Mouse (Mus musculus): ENCODE measurements around the gene Ergic3. TPM values are rescaled to one million over a fixed set of nuclear protein-coding genes. Genes with fewer than 3 reads are reported as not detected.

Gene Ergic3
- total RNA-seq, 1 experiment from 2014 or later = 84.7 TPM

DNA sequence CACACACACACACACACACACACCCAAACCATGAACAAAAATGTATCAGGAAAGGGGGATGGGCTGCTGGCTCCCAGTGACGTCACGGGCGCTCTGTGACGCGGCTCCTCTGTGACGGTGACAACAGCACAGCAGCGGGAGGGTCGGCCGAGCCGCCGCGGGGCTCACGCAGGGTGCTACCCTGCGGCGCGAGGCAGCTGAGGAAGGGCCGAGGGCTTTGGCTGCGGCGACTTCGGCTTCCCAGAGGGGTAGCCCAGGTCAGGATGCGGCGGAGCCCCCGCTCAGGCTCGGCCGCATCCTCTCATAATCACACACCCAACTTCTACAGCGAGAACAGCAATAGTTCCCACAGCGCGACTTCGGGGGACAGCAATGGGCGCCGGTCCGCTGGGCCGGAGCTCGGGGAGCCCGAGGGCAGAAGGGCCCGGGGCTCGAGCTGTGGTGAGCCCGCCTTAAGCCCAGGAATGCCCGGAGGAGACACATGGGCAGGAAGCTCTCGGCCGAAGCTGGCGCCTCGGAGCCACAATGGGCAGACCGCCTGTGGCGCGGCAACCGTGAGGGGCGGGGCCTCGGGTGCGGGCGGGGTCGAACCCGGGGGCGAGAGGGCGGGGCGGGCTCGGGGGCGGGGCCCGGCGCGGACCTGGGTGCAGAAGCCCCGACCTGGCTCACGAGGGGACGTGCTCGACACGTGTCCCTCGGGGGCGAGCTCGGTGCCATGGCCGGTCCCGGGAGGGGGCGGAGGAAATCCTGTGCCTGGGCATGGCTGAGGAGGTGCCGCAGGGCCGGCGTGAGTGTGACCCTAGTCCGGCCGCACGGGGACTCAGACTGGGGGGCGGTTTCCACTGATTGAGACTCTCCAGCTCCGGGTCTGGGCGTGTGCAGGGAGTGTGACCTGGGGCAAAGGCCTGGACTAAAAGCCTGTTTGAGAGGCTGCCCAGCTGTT, 57.5 kb downstream of the Ergic3 start, which contains the start of gene Spag4:
Spag4 (plus strand) TSS at position 77 of the 943 bp plus-strand sequence.
- ATAC-seq (replicated peaks; ENCODE audit: low read depth, poor library complexity, severe bottlenecking) = peak; percentile 67

- ATAC-seq (replicated peaks; ENCODE audit: low read depth, poor library complexity, severe bottlenecking) = no peak
Observed at GRCm38 (mm10) chr2:156066126-156066525, 58.3 kb downstream of the Ergic3 start.

Other genes with a start within 250 kb of the Ergic3 start
- 0.32 TPM in 1 of 2 replicates, not detected in the other for gene Mmp24, start 232.7 kb upstream of the Ergic3 start, total RNA-seq (2017)
- 12.5 and 15.3 TPM in 2 replicates for gene BC029722, start 188.6 kb upstream of the Ergic3 start, total RNA-seq (2017)
- 49.4 and 83.3 TPM in 2 replicates for gene Eif6, start 181.1 kb upstream of the Ergic3 start, total RNA-seq (2017)
- gene Fam83c, start 173.2 kb upstream of the Ergic3 start, total RNA-seq (2017) = not detected in 2 replicates
- 58.5 and 105 TPM in 2 replicates for gene Uqcc1, start 77.7 kb upstream of the Ergic3 start, total RNA-seq (2017)
- gene Gm15557, start 67.3 kb upstream of the Ergic3 start, total RNA-seq (2017) = not detected in 2 replicates
- gene Gdf5, start 62.7 kb upstream of the Ergic3 start, total RNA-seq (2017) = not detected in 2 replicates
- gene Cep250, start 51.6 kb upstream of the Ergic3 start, total RNA-seq (2017) = 36.6 and 46.4 TPM in 2 replicates
- gene 6430550D23Rik, start 68 bp upstream of the Ergic3 start, total RNA-seq (2017) = 4.3 TPM in 1 of 2 replicates, not detected in the other
- not detected in 2 replicates for gene Fer1l4, start 44.9 kb downstream of the Ergic3 start, total RNA-seq (2017)
- 2.4 and 2.6 TPM in 2 replicates for gene Spag4, start 57.1 kb downstream of the Ergic3 start, total RNA-seq (2017)
- 19.7 and 22.7 TPM in 2 replicates for gene Cpne1, start 103.9 kb downstream of the Ergic3 start, total RNA-seq (2017)
- 41.2 and 51.7 TPM in 2 replicates for gene Rbm12, start 103.9 kb downstream of the Ergic3 start, total RNA-seq (2017)
- 32.1 and 33.0 TPM in 2 replicates for gene Gm28036, start 119.0 kb downstream of the Ergic3 start, total RNA-seq (2017)
- 15.8 and 28.5 TPM in 2 replicates for gene Romo1, start 136.0 kb downstream of the Ergic3 start, total RNA-seq (2017)
- gene Nfs1, start 136.1 kb downstream of the Ergic3 start, total RNA-seq (2017) = 43.2 and 47.0 TPM in 2 replicates
- 689 and 779 TPM in 2 replicates for gene Rbm39, start 172.2 kb downstream of the Ergic3 start, total RNA-seq (2017)
- gene Phf20, start 188.4 kb downstream of the Ergic3 start, total RNA-seq (2017) = 75.0 and 79.0 TPM in 2 replicates

All from common myeloid progenitor, adult 5-6 weeks (primary cell).